Mouse (Mus musculus) left cerebral cortex, postnatal 25 days (tissue): ENCODE data around the gene Zswim5. TPM values are rescaled to one million over a fixed set of nuclear protein-coding genes. Genes with fewer than 3 reads are reported as not detected.
A peak's percentile ranks its signal among the peaks of the same experiment; 100 is the strongest.
"Not testable (repeated sequence)": the region's sequence is repeated elsewhere in the genome, so short reads cannot be mapped to it uniquely, and the experiment has no call there.

Experiments
- DNase-seq, 2 experiments: peaks; one replicate each; pipeline ENCODE4 v3.0.0; 2022; ENCODE audit warnings: low spot score in 2 of 2, mixed read lengths in 1 of 2
- intact Hi-C: fragments of 180-260 bp; cut with DNase I; formaldehyde crosslinking; loops from one replicate; pipeline ENCODE4 v1.15.1; 2025
- total RNA-seq, 2 experiments: library from RNA; stranded (reverse); gene quantifications; 2 replicates each; pipeline ENCODE4 v1.2.3; 2021

The Zswim5 gene
- total RNA-seq: 10 to 100 TPM; 10.4 to 11.5 TPM

DNA sequence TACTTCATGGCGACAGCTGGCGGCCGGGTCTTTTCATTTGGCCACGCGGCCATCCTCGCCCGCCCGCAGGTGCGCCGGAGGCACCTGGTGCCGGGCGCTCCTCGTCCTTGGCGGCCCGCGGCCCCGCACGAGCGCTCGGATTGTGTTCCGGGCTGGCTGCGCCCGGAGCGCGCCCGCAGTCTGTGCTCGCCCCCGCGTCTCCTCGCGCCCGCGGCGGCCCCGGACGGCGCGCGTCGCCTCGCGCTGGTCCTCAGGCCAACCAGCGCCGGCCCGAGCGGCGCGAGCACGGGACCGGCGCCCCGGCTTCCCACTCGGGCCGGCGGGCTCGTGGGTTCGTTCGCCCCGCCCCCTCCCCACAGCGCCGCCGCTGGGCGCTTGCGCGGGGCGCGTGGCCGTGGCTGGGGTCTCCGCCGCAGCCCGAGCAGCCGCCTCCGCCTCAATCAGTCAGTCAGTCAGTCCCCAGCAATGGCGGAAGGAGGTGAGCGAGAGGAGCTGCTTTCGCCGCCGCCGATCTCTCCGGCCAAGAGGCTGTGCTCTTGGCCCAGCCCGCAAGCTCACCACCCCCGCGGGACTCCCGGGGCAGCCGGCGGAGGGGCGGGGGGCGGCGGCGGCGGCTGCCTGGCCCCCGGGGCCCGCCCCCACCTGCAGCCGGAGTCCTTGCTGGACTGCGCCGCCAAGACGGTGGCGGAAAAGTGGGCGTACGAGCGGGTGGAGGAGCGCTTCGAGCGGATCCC lies at the start of gene Zswim5:
Zswim5 (plus strand) TSS at position 382 of the 734 bp plus-strand sequence.
- intact Hi-C loops: loop anchor here (2.0 kb wide), 2 partner anchors 50 to 110 kb away; no protein-coding TSS in a partner anchor
- peak; percentile 76 to 82 for DNase-seq

DNA sequence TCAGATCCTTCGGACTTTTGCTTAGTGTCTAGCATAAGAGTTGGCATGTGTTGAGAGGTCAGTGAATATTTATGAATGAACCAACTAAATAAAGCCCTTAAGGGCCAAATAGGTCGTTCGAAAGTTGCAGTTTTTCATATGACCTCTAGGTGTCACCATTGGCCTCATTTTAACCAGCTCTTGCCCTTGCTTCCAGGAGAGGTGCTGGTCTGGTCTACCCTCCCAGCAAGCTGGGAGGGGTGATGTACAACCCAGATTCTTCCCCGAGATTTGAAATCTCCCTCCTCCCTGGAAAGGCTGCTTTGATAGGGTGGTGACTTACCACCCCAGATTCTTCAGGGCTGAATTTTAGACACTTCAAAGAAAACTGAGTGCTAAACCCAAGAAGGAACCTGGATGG lies 49.4 kb upstream of the Zswim5 start:
- intact Hi-C loops: loop anchor here (1.0 to 10.0 kb wide), 3 partner anchors 49 to 317 kb away; partner anchors contain the start of gene Zswim5
- peak; percentile 35 to 59 for DNase-seq

DNA sequence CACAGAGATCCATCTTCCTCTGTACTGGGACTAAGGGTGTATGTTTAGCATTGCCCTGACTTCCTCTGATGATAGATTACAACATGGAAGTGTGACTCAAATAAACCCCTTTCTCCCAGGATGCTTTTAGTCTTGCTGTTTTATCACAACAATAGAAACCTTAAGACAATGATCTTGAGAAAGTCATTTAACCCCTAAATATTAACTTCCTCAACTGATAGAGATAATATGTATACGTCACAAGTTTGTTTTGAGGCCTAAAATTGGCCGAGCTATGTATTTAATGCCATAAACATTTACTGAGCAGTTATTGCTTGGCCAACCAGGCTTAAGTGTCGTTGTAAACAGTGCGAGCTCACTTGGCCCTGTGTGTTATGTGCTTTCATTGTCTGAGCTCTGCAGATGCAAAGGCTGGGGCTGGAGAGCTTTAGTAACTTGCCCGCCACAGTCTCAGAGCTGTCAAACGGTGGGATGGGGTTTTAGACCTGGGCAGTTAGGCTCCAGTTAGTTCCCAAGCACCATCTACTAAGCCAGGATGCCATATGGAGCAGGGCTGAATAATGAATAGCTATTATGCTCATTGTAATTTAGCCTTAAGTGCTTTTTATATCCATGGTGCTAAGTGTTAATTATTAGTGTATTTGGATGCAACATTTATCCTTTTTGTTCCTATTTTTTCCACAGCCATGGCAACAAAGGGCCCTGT lies 47.7 kb upstream of the Zswim5 start:
- DNase-seq: no peak
- intact Hi-C loops: loop anchor here (10.0 kb wide), 1 partner anchor 315 kb away; no protein-coding TSS in a partner anchor

DNA sequence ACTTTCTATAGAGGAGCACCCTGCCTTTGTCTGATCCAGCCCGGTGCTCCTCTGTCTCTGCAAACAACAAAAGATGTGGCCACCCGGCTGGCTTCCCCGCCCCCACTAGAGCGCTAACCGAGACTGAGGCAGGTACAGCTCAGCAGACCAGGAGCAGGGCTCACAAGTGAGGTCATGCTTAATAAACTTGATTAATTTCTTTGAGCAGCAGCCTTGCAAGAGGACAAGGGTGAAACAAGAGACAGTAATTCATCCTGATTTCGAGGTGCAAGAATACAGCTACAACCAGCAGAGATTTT lies 47.2 kb upstream of the Zswim5 start:
- DNase-seq: no peak

DNA sequence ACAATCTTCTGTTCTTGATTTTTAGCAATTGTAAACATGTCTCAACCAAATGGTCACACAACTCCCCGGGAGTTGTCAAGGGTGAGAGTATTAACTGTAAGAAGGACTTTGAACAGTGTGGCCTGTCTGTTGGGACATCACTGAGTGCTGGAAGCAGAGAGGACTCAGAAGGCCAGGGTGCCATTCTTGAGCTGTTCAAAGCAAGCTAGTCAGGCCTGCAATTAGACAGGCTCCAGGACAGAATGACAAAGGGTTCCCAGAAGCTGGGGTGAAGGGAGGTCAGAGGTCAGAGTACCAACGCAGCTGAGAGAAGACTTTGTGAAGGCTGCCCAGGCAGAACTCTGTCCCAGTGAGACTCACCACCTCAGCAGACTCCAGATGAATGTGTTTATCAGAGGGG lies 38.2 kb upstream of the Zswim5 start:
- no peak for DNase-seq
- intact Hi-C loops: no loop called here

More for the DNA sequence above, 47.2 kb upstream of the Zswim5 start:
- intact Hi-C loops: no loop called here

DNA sequence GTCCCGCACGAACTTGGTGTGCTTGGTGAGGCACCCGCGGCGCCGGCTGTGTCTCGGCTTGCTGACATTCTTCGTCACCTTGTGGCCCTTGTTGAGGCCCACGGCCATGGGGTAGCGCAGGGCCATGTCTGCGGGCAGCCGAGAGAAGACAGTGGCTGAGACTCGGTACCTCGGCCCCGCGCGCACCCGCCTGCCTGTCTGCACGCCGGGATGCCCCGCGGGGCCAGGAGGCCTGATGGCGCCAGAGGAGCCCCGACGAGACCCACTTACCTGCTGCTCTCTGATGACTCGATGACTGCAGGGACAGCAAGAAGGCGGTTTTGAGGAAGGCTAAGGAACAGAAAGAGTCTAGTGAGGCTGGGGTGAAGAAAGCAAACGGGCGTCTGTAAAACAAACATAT lies 37.1 kb upstream of the Zswim5 start:
- DNase-seq, intact Hi-C loops: not testable (repeated sequence)

DNA sequence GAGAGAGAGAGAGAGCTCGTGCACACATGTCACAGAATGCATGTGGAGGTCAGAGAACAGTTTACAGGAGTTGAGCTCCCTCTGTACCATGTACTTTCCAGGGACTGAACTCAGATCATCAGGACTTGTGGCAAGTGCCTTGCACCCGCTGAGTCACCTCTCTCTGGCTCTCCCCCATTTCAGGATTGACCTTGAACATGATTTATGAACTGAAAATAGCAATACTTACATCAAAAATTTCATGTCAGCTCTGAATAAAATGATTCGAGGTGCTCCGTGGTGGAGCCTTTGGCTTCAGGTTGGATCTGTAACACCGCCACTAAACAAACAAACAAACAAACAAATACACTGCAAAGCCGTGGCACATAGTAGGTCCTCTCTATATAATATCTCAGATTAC lies 36.3 kb upstream of the Zswim5 start:
- intact Hi-C loops: no loop called here
- no peak for DNase-seq

DNA sequence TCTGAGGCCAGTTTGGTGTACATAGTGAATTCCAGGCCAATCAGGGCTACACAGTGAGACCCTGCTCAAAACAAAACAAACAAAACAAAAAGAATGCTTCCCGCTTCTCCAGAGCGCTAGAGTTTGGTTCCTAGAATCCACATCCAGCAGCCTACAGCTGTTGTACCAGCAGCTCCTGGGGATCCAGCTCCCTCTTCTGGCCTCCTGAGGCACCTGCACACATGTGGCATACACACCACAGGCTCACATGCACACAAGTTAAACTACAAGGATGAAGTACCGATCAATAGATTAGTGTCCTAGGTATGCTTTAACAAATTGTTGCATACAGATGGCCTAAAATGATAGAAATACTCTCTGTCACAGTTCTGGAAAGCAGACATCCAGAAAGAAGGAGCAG lies 32.9 kb upstream of the Zswim5 start:
- no peak for DNase-seq
- intact Hi-C loops: no loop called here

DNA sequence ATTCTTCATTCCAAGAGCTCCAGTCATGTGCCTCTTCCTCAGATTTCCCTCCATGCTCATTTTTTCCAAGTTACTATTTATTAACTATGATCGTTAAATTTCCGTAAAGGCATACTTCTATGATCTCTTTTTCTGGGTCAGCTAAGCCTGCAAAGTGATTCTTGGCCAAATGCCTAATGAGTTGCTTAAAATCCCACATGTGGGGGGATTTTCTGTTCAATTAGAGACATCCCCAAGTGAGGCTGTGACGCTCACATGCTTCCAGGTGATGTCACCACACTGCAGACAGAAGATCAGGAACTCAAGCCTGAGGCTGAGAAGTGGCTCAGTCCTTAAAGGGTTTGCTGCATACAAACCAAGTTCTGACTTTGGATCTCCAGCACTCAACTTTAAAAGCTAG lies 27.3 kb upstream of the Zswim5 start:
- no peak for DNase-seq
- intact Hi-C loops: no loop called here

DNA sequence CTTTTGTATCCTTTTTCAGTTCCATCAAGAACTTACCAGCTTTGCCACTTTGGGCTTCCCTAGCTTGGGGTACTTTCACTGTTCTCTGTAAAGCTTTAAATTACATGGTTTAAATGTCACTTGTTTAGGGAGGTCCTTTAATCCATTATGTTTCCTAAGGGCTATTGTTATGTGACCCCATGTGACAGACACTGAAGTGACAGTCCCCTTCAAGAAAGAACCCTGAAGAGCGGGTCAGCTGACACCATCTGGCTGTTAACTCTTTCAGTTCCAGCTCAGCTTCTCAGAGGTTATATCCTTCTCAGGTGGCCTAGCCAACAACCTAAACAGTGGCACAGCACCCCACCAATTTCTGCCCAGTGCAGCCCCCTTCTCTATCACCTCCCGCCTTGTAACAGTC lies 22.9 kb upstream of the Zswim5 start:
- intact Hi-C loops: no loop called here
- no peak for DNase-seq

DNA sequence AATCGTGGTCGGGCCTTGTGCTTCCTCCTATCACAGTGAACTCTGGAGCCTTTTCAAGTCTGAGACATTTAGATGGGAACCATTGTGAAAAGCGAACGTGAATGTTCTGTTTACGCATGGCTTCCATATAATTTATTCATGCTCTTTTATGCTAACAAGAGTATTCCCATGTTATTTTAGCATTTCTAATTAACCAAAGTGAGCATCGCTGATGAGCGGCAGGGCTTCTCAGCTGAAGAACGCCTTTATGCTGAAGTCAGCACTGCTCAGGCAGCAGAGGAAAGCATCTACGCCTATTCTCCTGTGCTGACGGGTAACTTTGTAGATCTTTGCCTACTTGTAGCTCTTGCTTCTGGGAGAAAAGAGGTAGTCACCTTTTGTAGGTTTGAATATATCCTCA lies 20.0 kb upstream of the Zswim5 start:
- no peak for DNase-seq
- intact Hi-C loops: no loop called here

DNA sequence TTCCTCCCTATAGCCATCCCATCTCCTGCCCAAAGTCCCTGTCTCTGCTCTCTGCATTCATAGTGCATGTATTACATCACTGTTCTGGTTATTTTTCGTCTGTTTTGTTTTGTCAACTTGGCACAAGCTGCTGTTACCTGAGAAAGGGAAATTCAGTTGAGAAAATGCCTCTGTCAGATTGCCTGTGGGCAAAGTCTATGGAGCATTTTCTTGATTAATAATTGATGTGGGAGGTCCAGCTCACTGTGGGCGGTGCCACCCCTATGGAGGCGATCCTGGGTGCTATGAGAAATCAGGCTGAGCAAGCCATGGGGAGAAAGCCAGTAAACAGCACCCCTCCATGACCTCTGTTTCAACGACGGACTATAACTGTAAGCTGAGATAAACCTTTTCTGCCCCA lies 17.5 kb upstream of the Zswim5 start:
- intact Hi-C loops: no loop called here
- DNase-seq: no peak

DNA sequence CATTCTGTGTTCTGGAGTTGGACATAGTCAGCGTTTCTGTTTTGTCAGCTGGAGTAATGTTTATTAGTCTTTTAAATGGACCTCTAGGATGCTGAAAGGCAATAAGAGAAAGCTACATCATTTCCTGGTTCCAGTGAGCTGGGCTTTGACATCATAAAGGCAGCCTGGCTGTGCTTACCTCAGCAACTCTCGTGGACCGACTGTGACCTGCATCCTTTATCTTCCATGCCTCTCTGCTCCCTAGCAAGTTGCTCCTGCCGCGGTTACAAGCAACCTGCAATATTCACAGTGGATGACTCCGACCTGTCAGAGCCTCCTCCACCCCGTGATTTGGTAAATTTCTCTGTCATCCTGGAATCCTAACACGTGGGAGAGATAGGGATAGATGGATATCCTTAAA lies 15.2 kb upstream of the Zswim5 start:
- DNase-seq: no peak
- intact Hi-C loops: no loop called here

DNA sequence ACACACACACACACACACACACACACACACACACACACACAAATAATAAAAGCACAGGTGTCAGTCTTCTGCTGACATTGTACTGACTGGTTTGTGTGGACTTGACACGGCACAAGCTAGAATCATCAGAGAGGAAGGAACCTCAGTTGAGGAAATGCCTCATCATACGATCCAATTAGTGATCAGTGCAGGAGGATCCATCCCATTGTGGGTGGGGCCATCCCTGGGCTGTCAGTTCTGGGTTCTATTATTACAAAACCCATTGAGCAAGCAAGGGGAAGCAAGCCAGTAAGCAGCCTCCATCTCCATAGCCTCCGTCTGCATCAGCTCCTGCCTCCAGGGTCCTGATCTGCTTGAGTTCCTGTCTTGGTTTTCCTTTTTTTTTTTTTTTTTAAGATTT lies 7.3 kb upstream of the Zswim5 start:
- DNase-seq: no peak
- intact Hi-C loops: no loop called here

DNA sequence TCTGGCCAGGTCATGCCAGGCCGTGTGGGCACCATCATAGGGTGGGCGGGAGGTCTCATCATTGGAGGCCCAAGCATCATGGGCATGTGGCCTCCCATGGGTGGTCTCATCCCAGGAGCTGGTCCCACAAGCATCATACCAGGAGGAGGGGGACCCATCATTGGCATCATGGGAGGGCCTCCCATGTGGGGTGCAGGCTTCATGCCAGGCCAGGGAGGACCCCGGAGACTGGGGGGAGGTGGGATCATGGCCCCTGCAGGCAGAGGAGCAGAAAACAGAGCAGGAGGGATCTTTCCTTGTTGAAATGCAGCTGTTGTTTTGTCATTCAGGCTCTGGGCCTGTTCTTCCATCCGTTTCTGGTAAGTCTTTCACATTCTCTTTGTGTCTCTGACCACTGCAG lies 2.6 kb upstream of the Zswim5 start:
- intact Hi-C loops: no loop called here
- no peak for DNase-seq

DNA sequence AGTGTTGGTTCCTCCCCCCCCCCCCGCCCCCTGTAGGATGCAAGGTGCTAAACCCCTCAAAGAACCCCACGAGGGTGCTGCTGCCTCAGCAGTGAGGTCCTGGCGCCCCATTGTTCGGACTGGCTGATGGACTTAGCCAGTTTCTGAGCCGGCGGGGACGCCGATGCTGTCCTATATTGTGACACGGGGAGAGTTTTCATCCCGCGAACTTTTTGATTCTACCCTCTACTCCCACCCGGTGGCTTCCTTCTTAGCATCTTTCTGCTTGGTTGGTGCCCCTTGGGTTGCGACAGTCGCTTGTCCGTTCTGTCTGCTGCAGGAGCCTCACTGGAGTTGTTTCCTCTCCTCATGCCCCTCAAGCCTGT lies 564 bp upstream of the Zswim5 start:
- DNase-seq: peak in 1 of 2 experiments; percentile 44
- intact Hi-C loops: loop anchor here (2.0 kb wide), 2 partner anchors 50 to 110 kb away; no protein-coding TSS in a partner anchor

DNA sequence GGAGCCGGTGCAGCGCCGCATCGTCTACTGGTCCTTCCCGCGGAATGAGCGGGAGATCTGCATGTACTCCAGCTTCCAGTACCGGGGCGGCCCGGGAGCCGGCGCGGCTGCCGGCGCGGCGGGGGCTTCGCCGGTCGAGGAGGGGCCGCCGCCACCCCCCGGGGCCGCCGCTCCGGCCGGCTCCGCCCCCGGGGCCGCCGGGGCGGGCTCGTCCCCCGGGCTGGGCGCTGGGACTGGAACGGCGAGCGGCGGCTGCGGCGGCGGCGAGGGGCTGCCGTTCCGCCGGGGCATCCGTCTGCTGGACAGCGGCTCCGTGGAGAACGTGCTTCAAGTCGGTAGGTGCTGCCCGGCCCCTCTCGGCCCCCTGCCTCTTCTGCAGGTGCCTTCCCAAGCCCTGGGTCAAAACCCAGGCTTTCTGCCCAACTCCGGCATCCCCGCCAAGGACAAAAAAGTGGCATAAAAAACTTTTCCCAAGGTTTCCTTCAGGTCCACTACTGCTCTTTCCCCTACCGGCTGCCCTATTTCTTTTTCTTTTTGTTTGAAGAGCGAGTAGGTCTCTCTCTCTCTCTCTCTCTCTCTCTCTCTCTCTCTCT lies 649 bp downstream of the Zswim5 start:
- DNase-seq: peak; percentile 18 to 31
- intact Hi-C loops: loop anchor here (2.0 kb wide), 2 partner anchors 51 to 109 kb away; no protein-coding TSS in a partner anchor

DNA sequence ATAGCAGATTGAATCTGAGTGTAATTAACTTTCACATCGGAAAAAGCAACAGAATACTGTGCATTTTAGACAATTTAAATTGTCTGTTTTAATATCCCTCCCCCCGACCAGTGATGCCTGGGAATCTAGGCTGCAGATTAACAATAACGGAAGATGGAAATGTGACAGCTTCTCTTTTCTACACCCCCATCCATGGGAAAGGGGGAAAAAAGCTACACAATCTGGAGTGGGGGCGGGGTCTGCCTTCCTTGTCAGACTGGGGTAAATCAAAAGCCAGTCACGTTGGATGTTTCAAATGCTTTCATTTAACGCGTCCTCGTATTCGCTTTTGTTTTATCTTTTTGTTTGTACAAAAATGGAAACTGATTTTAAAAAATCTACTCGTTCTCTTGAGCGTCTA lies 1.3 kb downstream of the Zswim5 start:
- peak; percentile 28 to 37 for DNase-seq
- intact Hi-C loops: no loop called here

DNA sequence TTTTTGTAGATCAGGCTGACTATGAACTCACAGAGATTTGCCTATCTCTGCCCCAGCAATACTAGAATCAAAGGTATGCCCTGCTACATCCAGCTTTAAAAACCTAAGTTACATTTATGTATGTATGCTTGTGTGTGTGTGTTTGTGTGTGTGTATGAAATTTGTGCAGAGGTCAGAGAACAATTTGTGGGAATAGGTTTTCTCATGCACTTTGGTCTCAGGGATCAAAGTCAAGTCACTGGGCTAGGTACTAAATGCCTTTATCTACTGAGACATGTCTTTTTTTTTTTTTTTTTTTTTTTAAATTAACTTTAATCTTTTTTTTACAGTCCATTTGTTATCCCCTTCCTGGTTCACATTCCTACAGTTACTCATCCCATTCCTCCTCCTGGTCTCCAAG lies 5.5 kb downstream of the Zswim5 start:
- intact Hi-C loops: no loop called here
- DNase-seq: no peak

DNA sequence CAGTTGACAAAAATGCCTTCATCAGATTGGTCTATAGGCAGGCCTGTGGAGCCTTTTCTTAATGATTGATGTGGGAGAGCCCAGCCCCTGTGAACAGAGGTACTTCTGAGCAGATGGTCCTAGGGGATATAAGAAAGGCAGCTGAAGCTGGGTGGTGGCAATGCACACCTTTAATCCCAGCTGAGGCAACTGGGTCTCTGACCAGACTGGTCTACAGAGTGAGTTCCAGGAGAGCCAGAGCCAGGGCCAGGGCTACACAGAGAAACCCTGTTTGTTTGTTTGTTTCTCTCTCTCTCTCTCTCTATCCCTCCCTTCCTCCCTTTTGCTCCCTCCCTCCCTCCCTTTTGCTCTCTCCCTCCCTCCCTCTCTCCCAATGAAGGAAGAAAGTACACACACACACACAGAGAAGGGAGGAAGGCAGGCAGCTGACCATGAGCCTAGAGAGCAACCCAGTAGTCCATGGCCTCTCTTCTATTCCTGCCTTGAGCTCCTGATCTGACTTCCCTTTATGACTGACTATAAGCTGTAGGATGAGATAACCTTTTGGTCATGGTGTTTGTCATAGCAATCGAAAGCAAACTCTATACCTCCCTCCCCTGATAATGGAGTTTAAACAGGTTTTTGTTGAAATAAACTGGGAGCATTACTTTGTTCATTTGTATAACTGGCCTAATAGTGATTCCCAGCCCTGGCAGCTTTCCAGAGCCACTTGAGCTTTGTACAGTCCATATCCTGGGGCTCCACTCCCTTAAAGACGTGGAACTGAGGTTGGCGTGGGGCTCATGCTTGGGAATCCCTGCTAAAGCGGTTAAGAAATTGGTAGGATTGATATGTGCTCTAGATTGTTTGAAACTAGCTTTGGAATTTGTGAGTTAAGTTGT lies 17.3 kb downstream of the Zswim5 start:
- intact Hi-C loops: no loop called here
- DNase-seq: no peak
